ENCODE assay signal across 19 mouse cellular contexts in the genomic region with DNA sequence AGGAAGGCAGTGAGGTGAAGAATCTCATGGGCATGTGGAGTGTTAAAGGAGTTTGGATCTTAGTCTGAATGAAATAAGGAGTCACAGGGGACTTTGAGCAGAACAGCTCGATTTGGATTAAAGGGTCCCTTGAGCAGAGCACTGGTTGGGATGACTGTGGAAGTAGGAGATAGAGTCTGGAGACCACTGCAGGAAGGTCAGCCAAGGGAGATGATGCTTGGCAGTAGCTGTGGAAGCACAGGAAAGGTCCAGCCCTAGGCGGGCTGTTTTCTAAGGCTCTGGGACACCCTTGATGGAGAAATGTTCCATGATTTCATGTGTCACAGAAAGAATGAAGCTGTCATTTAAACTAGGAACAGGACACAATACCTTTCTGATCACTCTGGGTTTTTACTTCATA.
"Had no signal": no experiment of that assay in that cellular context is flagged by ENCODE, and none has a peak within 500 bp of the region (broad histone marks: within the 10 kb centered on the region; RNA-seq: fewer than 3 reads in every experiment).

No protein-coding gene starts in this region.

- DNase-seq: kidney, postnatal 14 days; kidney, postnatal 4 days; left cerebral cortex, postnatal 4 days; liver, postnatal 0 days; lung, embryonic 14.5 days; right cerebral cortex, adult 18-20 months; right cerebral cortex, postnatal 14 days; right cerebral cortex, postnatal 4 days; spleen, adult 18-20 months; thymus, postnatal 25 days had no signal

- H3K27ac ChIP-seq: limb, embryonic 12.5 days; limb, embryonic 15.5 days; liver, embryonic 14.5 days; macrophage; midbrain, embryonic 12.5 days; midbrain, embryonic 15.5 days; neural tube, embryonic 12.5 days; neural tube, embryonic 15.5 days; stomach, embryonic 15.5 days had no signal

- H3K36me3 ChIP-seq: limb, embryonic 12.5 days; limb, embryonic 15.5 days; midbrain, embryonic 12.5 days; midbrain, embryonic 15.5 days; neural tube, embryonic 12.5 days; neural tube, embryonic 15.5 days; stomach, embryonic 15.5 days had no signal

- H3K4me1 ChIP-seq: limb, embryonic 12.5 days; midbrain, embryonic 12.5 days; midbrain, embryonic 15.5 days; neural tube, embryonic 12.5 days; neural tube, embryonic 15.5 days; stomach, embryonic 15.5 days had no signal

- H3K4me3 ChIP-seq: limb, embryonic 12.5 days; limb, embryonic 15.5 days; midbrain, embryonic 12.5 days; midbrain, embryonic 15.5 days; neural tube, embryonic 12.5 days; neural tube, embryonic 15.5 days; stomach, embryonic 15.5 days had no signal

- H3K27me3 ChIP-seq: limb, embryonic 12.5 days; limb, embryonic 15.5 days; midbrain, embryonic 12.5 days; midbrain, embryonic 15.5 days; neural tube, embryonic 12.5 days; neural tube, embryonic 15.5 days; stomach, embryonic 15.5 days had no signal

- H3K9ac ChIP-seq: limb, embryonic 12.5 days; limb, embryonic 15.5 days; liver, embryonic 14.5 days; liver, postnatal 0 days; lung, embryonic 14.5 days; midbrain, embryonic 12.5 days; midbrain, embryonic 15.5 days; neural tube, embryonic 12.5 days; neural tube, embryonic 15.5 days; stomach, embryonic 15.5 days had no signal
